Comparison of ENCODE assay signal across 7 mouse cellular contexts in genomic region chr3:56182371-56183158, GRCm38 (mm10). TPM values are rescaled to one million over a fixed set of nuclear protein-coding genes. Genes with fewer than 3 reads are reported as not detected.
DNase-seq lines count a peak whose midpoint lies in the region; ATAC-seq and TF ChIP-seq lines count a peak whose summit lies in the region.

No protein-coding gene starts in this region.

- no peak for TF ChIP-seq CTCF in small intestine, adult 2 months (IDR thresholded peaks at IDR 0.05; ENCODE audit: extremely low read depth, insufficient read length, insufficient replicate concordance, low read depth, low read length)

- WGBS in heart, embryonic 15.5 days, result under 1% methylated on average over 46 of the region's 61 CpGs
- WGBS in small intestine, adult 2 months, result 2% methylated on average over 60 of the region's 61 CpGs

- H3K27ac ChIP-seq in heart, embryonic 15.5 days, result peak overlapping the region; percentile 94
- no peak overlapping the region for H3K27ac ChIP-seq in small intestine, adult 2 months (ENCODE audit: insufficient read depth, low read depth, low read length)

- H3K36me3 ChIP-seq in heart, embryonic 15.5 days, result no peaks in the 10 kb centered on the region
- no peaks in the 10 kb centered on the region for H3K36me3 ChIP-seq in small intestine, adult 2 months (ENCODE audit: control insufficient read depth, insufficient read depth, low read length)

- H3K27me3 ChIP-seq in heart, embryonic 15.5 days, result no peaks in the 10 kb centered on the region
- H3K27me3 ChIP-seq in small intestine, adult 2 months (ENCODE audit: control insufficient read depth, insufficient read depth, low read length), result peaks cover 5% of the 10 kb centered on the region

- TF ChIP-seq POLR2A in small intestine, adult 2 months (IDR thresholded peaks at IDR 0.05; ENCODE audit: low read depth, low read length), result no peak

- peak overlapping the region; percentile 97 for H3K4me3 ChIP-seq in heart, embryonic 15.5 days
- peak overlapping the region; percentile 97 for H3K4me3 ChIP-seq in small intestine, adult 2 months (ENCODE audit: low read depth, low read length)

- peak overlapping the region; percentile 98 for H3K4me2 ChIP-seq in heart, embryonic 15.5 days

- peak; percentile 5 for DNase-seq in urinary bladder, postnatal 25 days (ENCODE audit: low spot score)
- DNase-seq in urinary bladder, adult 18-20 months (ENCODE audit: low spot score in 2 of 2), result no peak
- peak; percentile 48 for DNase-seq in embryo, embryonic 10.5 days (ENCODE audit: low spot score)
- DNase-seq in layer of hippocampus, adult 9-11 months, result peak; percentile 49
- DNase-seq in lung, postnatal 10 days, result peak; percentile 24

- H3K9ac ChIP-seq in heart, embryonic 15.5 days, result peak overlapping the region; percentile 94

- peak; percentile 56 for ATAC-seq in heart, embryonic 15.5 days (replicated peaks; ENCODE audit: insufficient number of reproducible peaks, insufficient read depth, low FRiP score, low read depth)

- peaks cover 15% of the 10 kb centered on the region for H3K4me1 ChIP-seq in heart, embryonic 15.5 days (replicated peaks)
- H3K4me1 ChIP-seq in small intestine, adult 2 months (ENCODE audit: control insufficient read depth, insufficient read depth, insufficient read length, low read length), result peaks cover 5% of the 10 kb centered on the region; the same call in 1 of the 2 replicates

- H3K9me3 ChIP-seq in heart, embryonic 15.5 days (replicated peaks), result no peaks in the 10 kb centered on the region

RNA-seq across cellular contexts. Expression of gene Nbea, which starts 0.9 kb away (rescaled TPM):
- polyA plus RNA-seq in heart, embryonic 15.5 days (2015; fragmentation: Nextera tagmentation; extraction: Ambion mirVana), result 6.7 and 6.8 TPM in 2 replicates
- polyA plus RNA-seq in small intestine, adult 2 months (2012; rRNA removed), result 2.4 TPM in 2 replicates

Comparison
In these comparisons a context has a peak if more than half of its experiments do, and no peak if none do; other contexts are left out.
1. DNase-seq: peak in urinary bladder, postnatal 25 days (single experiment), embryo, embryonic 10.5 days (single experiment), layer of hippocampus, adult 9-11 months (single experiment) and lung, postnatal 10 days (single experiment); none in urinary bladder, adult 18-20 months (0 of 2).